In genomic region chr5:77061372-77062038, GRCm38 (mm10) we compare ENCODE assay signal across 9 mouse cellular contexts. TPM values are rescaled to one million over a fixed set of nuclear protein-coding genes. Genes with fewer than 3 reads are reported as not detected.
DNase-seq lines count a peak whose midpoint lies in the region; ATAC-seq and TF ChIP-seq lines count a peak whose summit lies in the region.
"Had no signal": no experiment of that assay in that cellular context is flagged by ENCODE, and none has a peak within 500 bp of the region (broad histone marks: within the 10 kb centered on the region; RNA-seq: fewer than 3 reads in every experiment).

No protein-coding gene starts in this region.

- no peaks in the 10 kb centered on the region for H3K9me3 ChIP-seq in limb, embryonic 13.5 days
- H3K9me3 ChIP-seq: embryonic facial prominence, embryonic 12.5 days had no signal

- 34% methylated on average over 17 of the region's 17 CpGs for WGBS in kidney, adult 2 months
- WGBS in limb, embryonic 13.5 days, result 33% methylated on average over 17 of the region's 17 CpGs

- 0 out of 2 replicates have a peak, but pooled peaks have one; percentile 40 for ATAC-seq in limb, embryonic 13.5 days (ENCODE audit: low FRiP score, low read depth)

- H3K9ac ChIP-seq in limb, embryonic 13.5 days, result no peak overlapping the region
- H3K9ac ChIP-seq: embryonic facial prominence, embryonic 12.5 days had no signal

- peak; percentile 79 for TF ChIP-seq CTCF in kidney, adult 2 months (conservative IDR thresholded peaks at IDR 0.05; ENCODE audit: insufficient read depth, insufficient read length, low read depth, low read length)

- no peak overlapping the region for H3K4me3 ChIP-seq in kidney, adult 2 months (ENCODE audit: insufficient read depth, low read depth, low read length)
- no peak overlapping the region for H3K4me3 ChIP-seq in limb, embryonic 13.5 days
- H3K4me3 ChIP-seq: embryonic facial prominence, embryonic 12.5 days had no signal

- H3K36me3 ChIP-seq in kidney, adult 2 months (ENCODE audit: control insufficient read depth, insufficient read depth, low read length), result no peaks in the 10 kb centered on the region
- no peaks in the 10 kb centered on the region for H3K36me3 ChIP-seq in limb, embryonic 13.5 days
- H3K36me3 ChIP-seq: embryonic facial prominence, embryonic 12.5 days had no signal

- H3K4me2 ChIP-seq in limb, embryonic 13.5 days (replicated peaks), result peak overlapping the region; percentile 38
- H3K4me2 ChIP-seq: embryonic facial prominence, embryonic 12.5 days had no signal

- DNase-seq in left cerebral cortex, adult 18-20 months (ENCODE audit: low spot score in 2 of 2), result peak; percentile 71 to 79
- DNase-seq in left cerebral cortex, adult 11 months (ENCODE audit: low spot score), result no peak
- peak; percentile 16 for DNase-seq in cerebellum, adult 9-10 months
- DNase-seq in gastrocnemius, adult 8-10 months (ENCODE audit: low spot score in 2 of 2), result peak; percentile 43 to 44
- peak; percentile 52 for DNase-seq in kidney, adult 2 months
- DNase-seq in naive thymus-derived CD4-positive, alpha-beta T cell, adult 2 months (ENCODE audit: low read depth), result peak; percentile 60
- DNase-seq in testis, postnatal 10 days (ENCODE audit: low spot score), result peak; percentile 86

- H3K27me3 ChIP-seq in kidney, adult 2 months (replicated peaks; ENCODE audit: control insufficient read depth, insufficient read depth, low read length), result no peaks in the 10 kb centered on the region
- H3K27me3 ChIP-seq in limb, embryonic 13.5 days, result no peaks in the 10 kb centered on the region
- H3K27me3 ChIP-seq: embryonic facial prominence, embryonic 12.5 days had no signal

- no peaks in the 10 kb centered on the region for H3K4me1 ChIP-seq in kidney, adult 2 months (ENCODE audit: control insufficient read depth, insufficient read depth, low read length)
- H3K4me1 ChIP-seq in limb, embryonic 13.5 days, result 0 out of 2 replicates have a peak, but pooled peaks cover 5% of the 10 kb centered on the region

- no peak overlapping the region for H3K27ac ChIP-seq in kidney, adult 2 months (ENCODE audit: insufficient read depth, low read depth, low read length)
- H3K27ac ChIP-seq in limb, embryonic 13.5 days, result no peak overlapping the region
- H3K27ac ChIP-seq: embryonic facial prominence, embryonic 12.5 days had no signal

- no peak for TF ChIP-seq POLR2A in kidney, adult 2 months (IDR thresholded peaks at IDR 0.05; ENCODE audit: low read depth, low read length)

RNA-seq across cellular contexts. Expression of gene Thegl, which starts 45.7 kb away (rescaled TPM):
- total RNA-seq in left cerebral cortex, adult 18-20 months (2021), result under 1 TPM; 0.42 to 0.63 TPM
- not detected for total RNA-seq in gastrocnemius, adult 8-10 months (2022)
- not detected in 2 replicates for polyA plus RNA-seq in kidney, adult 2 months (2012; rRNA removed)
- polyA plus RNA-seq in limb, embryonic 13.5 days (2015; fragmentation: Nextera tagmentation; extraction: Ambion mirVana), result 0.20 TPM in 1 of 2 replicates, not detected in the other
- polyA plus RNA-seq: embryonic facial prominence, embryonic 12.5 days had no signal

RNA-seq across cellular contexts. Expression of gene Hopx, which starts 53.4 kb away (rescaled TPM):
- total RNA-seq in left cerebral cortex, adult 18-20 months (2021), result 10 to 100 TPM; 23.4 to 31.3 TPM
- total RNA-seq in gastrocnemius, adult 8-10 months (2022), result 1 to 10 TPM; 1.2 to 2.7 (median 2.2) TPM
- polyA plus RNA-seq in kidney, adult 2 months (2012; rRNA removed), result 14.2 and 18.4 TPM in 2 replicates
- 0.45 and 0.68 TPM in 2 replicates for polyA plus RNA-seq in limb, embryonic 13.5 days (2015; fragmentation: Nextera tagmentation; extraction: Ambion mirVana)

RNA-seq across cellular contexts. Expression of gene Arl9, which starts 57.6 kb away (rescaled TPM):
- total RNA-seq in left cerebral cortex, adult 18-20 months (2021), result not detected
- not detected for total RNA-seq in gastrocnemius, adult 8-10 months (2022)
- polyA plus RNA-seq in kidney, adult 2 months (2012; rRNA removed), result 0.30 and 0.50 TPM in 2 replicates
- not detected in 2 replicates for polyA plus RNA-seq in limb, embryonic 13.5 days (2015; fragmentation: Nextera tagmentation; extraction: Ambion mirVana)
- polyA plus RNA-seq: embryonic facial prominence, embryonic 12.5 days had no signal

Comparison
In these comparisons a context has a peak if more than half of its experiments do, and no peak if none do; other contexts are left out.
1. RNA of gene Hopx, which starts 53.4 kb away (total RNA-seq): 23.4 to 31.3 TPM in left cerebral cortex, adult 18-20 months; 1.2 to 2.7 TPM in gastrocnemius, adult 8-10 months; every median in the first group is over 4 times any median in the second.